Mouse (Mus musculus) C2C12 (cell line): ENCODE results near the gene Sema7a.

ENCODE experiments used
- CTCF ChIP-seq: IDR thresholded peaks from one replicate; pipeline ENCODE4 v1.5.1; 2011; ENCODE audit not compliant: control insufficient read depth, insufficient read depth, insufficient read length
- MYOD1 ChIP-seq: IDR thresholded peaks from one replicate; pipeline ENCODE4 v1.6.1; 2011; ENCODE audit warnings: low read depth; ENCODE audit not compliant: control insufficient read depth, insufficient read length

DNA sequence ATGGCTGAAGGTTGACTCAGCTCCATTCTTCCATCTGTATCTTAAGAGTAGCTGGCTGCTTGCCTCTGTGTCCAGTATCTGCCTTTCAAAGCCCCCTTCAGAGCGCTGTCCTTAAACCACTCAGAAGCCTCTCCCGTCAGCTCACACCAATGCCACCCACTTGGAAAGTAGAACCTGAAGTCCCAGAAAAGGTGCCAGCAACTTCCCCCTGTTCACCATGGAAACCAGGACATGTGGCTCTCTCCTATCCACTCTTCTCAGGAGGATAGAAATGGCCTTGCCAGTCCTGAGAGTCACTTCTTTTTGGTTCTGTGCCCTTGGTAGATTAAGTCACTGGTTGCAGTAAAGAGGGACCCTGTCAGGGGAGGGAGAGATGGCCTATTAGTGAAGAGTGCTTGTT, 58.8 kb downstream of the Sema7a start:
- TF ChIP-seq MYOD1 = no peak
- TF ChIP-seq CTCF = no peak
